Mouse (Mus musculus): ENCODE measurements around the gene AW011738. TPM values are rescaled to one million over a fixed set of nuclear protein-coding genes. Genes with fewer than 3 reads are reported as not detected.

The AW011738 gene
- polyA plus RNA-seq, 1 experiment from 2014 or later, result 0.96 TPM

GRCm38 (mm10) chr4:156185456-156185949 is 17.6 kb upstream of the AW011738 start:
- H3K9me3 ChIP-seq (ENCODE audit: control insufficient read depth, low read length), result no peaks in the 10 kb centered on the region
- peak overlapping the region; percentile 88 for H3K9ac ChIP-seq (replicated peaks; ENCODE audit: low read length)
- 21% methylated on average over 13 of the region's 13 CpGs for WGBS
- peaks cover 88% of the 10 kb centered on the region for H3K4me1 ChIP-seq (ENCODE audit: control insufficient read depth, insufficient read depth, low read length)
- peak overlapping the region; percentile 57 for H3K4me3 ChIP-seq (replicated peaks; ENCODE audit: low read depth, low read length)
- ATAC-seq (ENCODE audit: low FRiP score, low TSS enrichment), result no peak
- peak overlapping the region; percentile 91 for H3K4me2 ChIP-seq (ENCODE audit: low read length)
- no peaks in the 10 kb centered on the region for H3K27me3 ChIP-seq (ENCODE audit: control insufficient read depth, insufficient read depth, low read length)
- H3K36me3 ChIP-seq (ENCODE audit: control insufficient read depth, insufficient read depth, low read length), result peaks cover 12% of the 10 kb centered on the region
- H3K27ac ChIP-seq (replicated peaks; ENCODE audit: low read depth, low read length), result peak overlapping the region; percentile 97
- DNase-seq, result peak; percentile 53

GRCm38 (mm10) chr4:156185950-156186850 is 16.9 kb upstream of the AW011738 start:
- Histone ChIP-seq H3K4me3 (replicated peaks; ENCODE audit: low read depth, low read length) (peak overlapping the region; percentile 57), H3K36me3 (ENCODE audit: control insufficient read depth, insufficient read depth, low read length) (peaks cover 14% of the 10 kb centered on the region), H3K27me3 (ENCODE audit: control insufficient read depth, insufficient read depth, low read length) (no peaks in the 10 kb centered on the region), H3K9me3 (ENCODE audit: control insufficient read depth, low read length) (no peaks in the 10 kb centered on the region), H3K27ac (replicated peaks; ENCODE audit: low read depth, low read length) (peak overlapping the region; percentile 97), H3K4me2 (ENCODE audit: low read length) (peak overlapping the region; percentile 91), H3K9ac (replicated peaks; ENCODE audit: low read length) (peak overlapping the region; percentile 88), H3K4me1 (ENCODE audit: control insufficient read depth, insufficient read depth, low read length) (peaks cover 90% of the 10 kb centered on the region)
- peak; percentile 51 for ATAC-seq (ENCODE audit: low FRiP score, low TSS enrichment)
- DNase-seq, result peak; percentile 86
- WGBS, result 1% methylated on average over 31 of the region's 31 CpGs

GRCm38 (mm10) chr4:156188162-156188810 is 14.8 kb upstream of the AW011738 start:
- Histone ChIP-seq H3K4me2 (ENCODE audit: low read length) (peak overlapping the region; percentile 28), H3K4me1 (ENCODE audit: control insufficient read depth, insufficient read depth, low read length) (peaks cover 78% of the 10 kb centered on the region), H3K9ac (replicated peaks; ENCODE audit: low read length) (no peak overlapping the region; the same call in 1 of the 2 replicates), H3K4me3 (replicated peaks; ENCODE audit: low read depth, low read length) (no peak overlapping the region), H3K9me3 (ENCODE audit: control insufficient read depth, low read length) (no peaks in the 10 kb centered on the region), H3K27ac (replicated peaks; ENCODE audit: low read depth, low read length) (peak overlapping the region; percentile 70), H3K27me3 (ENCODE audit: control insufficient read depth, insufficient read depth, low read length) (no peaks in the 10 kb centered on the region), H3K36me3 (ENCODE audit: control insufficient read depth, insufficient read depth, low read length) (peaks cover 35% of the 10 kb centered on the region)
- WGBS, result 22% methylated on average over 5 of the region's 5 CpGs
- DNase-seq (no peak), ATAC-seq (ENCODE audit: low FRiP score, low TSS enrichment) (0 out of 2 replicates have a peak, but pooled peaks have one; percentile 6)

- Histone ChIP-seq H3K36me3 (ENCODE audit: control insufficient read depth, insufficient read depth, low read length) (peaks cover 36% of the 10 kb centered on the region), H3K4me3 (replicated peaks; ENCODE audit: low read depth, low read length) (no peak overlapping the region), H3K4me2 (ENCODE audit: low read length) (peak overlapping the region; percentile 28), H3K27me3 (ENCODE audit: control insufficient read depth, insufficient read depth, low read length) (no peaks in the 10 kb centered on the region), H3K27ac (replicated peaks; ENCODE audit: low read depth, low read length) (peak overlapping the region; percentile 70), H3K4me1 (ENCODE audit: control insufficient read depth, insufficient read depth, low read length) (peaks cover 72% of the 10 kb centered on the region), H3K9me3 (ENCODE audit: control insufficient read depth, low read length) (no peaks in the 10 kb centered on the region), H3K9ac (replicated peaks; ENCODE audit: low read length) (peak overlapping the region; percentile 31; the same call in 1 of the 2 replicates)
- ATAC-seq (ENCODE audit: low FRiP score, low TSS enrichment) (peak; percentile 57), DNase-seq (peak; percentile 78)
- 5% methylated on average over 6 of the region's 6 CpGs for WGBS
Measured at GRCm38 (mm10) chr4:156188811-156189323, 14.2 kb upstream of the AW011738 start.

GRCm38 (mm10) chr4:156192421-156193199 is 10.5 kb upstream of the AW011738 start:
- peak overlapping the region; percentile 21; the same call in 1 of the 2 replicates for H3K9ac ChIP-seq (replicated peaks; ENCODE audit: low read length)
- no peaks in the 10 kb centered on the region for H3K9me3 ChIP-seq (ENCODE audit: control insufficient read depth, low read length)
- H3K4me1 ChIP-seq (ENCODE audit: control insufficient read depth, insufficient read depth, low read length), result peaks cover 63% of the 10 kb centered on the region
- ATAC-seq (ENCODE audit: low FRiP score, low TSS enrichment) (no peak), DNase-seq (no peak)
- H3K27me3 ChIP-seq (ENCODE audit: control insufficient read depth, insufficient read depth, low read length), result no peaks in the 10 kb centered on the region
- no peak overlapping the region for H3K4me3 ChIP-seq (replicated peaks; ENCODE audit: low read depth, low read length)
- H3K27ac ChIP-seq (replicated peaks; ENCODE audit: low read depth, low read length), result no peak overlapping the region
- H3K4me2 ChIP-seq (ENCODE audit: low read length), result peak overlapping the region; percentile 3; the same call in 1 of the 2 replicates
- WGBS, result 58% methylated on average over 8 of the region's 8 CpGs
- peaks cover 41% of the 10 kb centered on the region for H3K36me3 ChIP-seq (ENCODE audit: control insufficient read depth, insufficient read depth, low read length)

GRCm38 (mm10) chr4:156193200-156193590 is 9.9 kb upstream of the AW011738 start:
- H3K9ac ChIP-seq (replicated peaks; ENCODE audit: low read length), result no peak overlapping the region; the same call in 1 of the 2 replicates
- H3K4me3 ChIP-seq (replicated peaks; ENCODE audit: low read depth, low read length), result no peak overlapping the region
- no peak for DNase-seq
- peaks cover 57% of the 10 kb centered on the region for H3K4me1 ChIP-seq (ENCODE audit: control insufficient read depth, insufficient read depth, low read length)
- H3K9me3 ChIP-seq (ENCODE audit: control insufficient read depth, low read length), result no peaks in the 10 kb centered on the region
- 43% methylated on average over 2 of the region's 2 CpGs for WGBS
- no peak for ATAC-seq (ENCODE audit: low FRiP score, low TSS enrichment)
- H3K36me3 ChIP-seq (ENCODE audit: control insufficient read depth, insufficient read depth, low read length), result peaks cover 41% of the 10 kb centered on the region
- H3K4me2 ChIP-seq (ENCODE audit: low read length), result peak overlapping the region; percentile 3; the same call in 1 of the 2 replicates
- no peaks in the 10 kb centered on the region for H3K27me3 ChIP-seq (ENCODE audit: control insufficient read depth, insufficient read depth, low read length)
- no peak overlapping the region for H3K27ac ChIP-seq (replicated peaks; ENCODE audit: low read depth, low read length)

- H3K9me3 ChIP-seq (ENCODE audit: control insufficient read depth, low read length), result no peaks in the 10 kb centered on the region
- H3K27ac ChIP-seq (replicated peaks; ENCODE audit: low read depth, low read length), result no peak overlapping the region
- peaks cover 50% of the 10 kb centered on the region for H3K4me1 ChIP-seq (ENCODE audit: control insufficient read depth, insufficient read depth, low read length)
- peaks cover 41% of the 10 kb centered on the region for H3K36me3 ChIP-seq (ENCODE audit: control insufficient read depth, insufficient read depth, low read length)
- no peaks in the 10 kb centered on the region for H3K27me3 ChIP-seq (ENCODE audit: control insufficient read depth, insufficient read depth, low read length)
- H3K4me2 ChIP-seq (ENCODE audit: low read length), result peak overlapping the region; percentile 88
- H3K4me3 ChIP-seq (replicated peaks; ENCODE audit: low read depth, low read length), result no peak overlapping the region
- peak overlapping the region; percentile 4; the same call in 1 of the 2 replicates for H3K9ac ChIP-seq (replicated peaks; ENCODE audit: low read length)
- 67% methylated on average over 5 of the region's 5 CpGs for WGBS
- DNase-seq (no peak), ATAC-seq (ENCODE audit: low FRiP score, low TSS enrichment) (no peak)
Measured at GRCm38 (mm10) chr4:156193906-156194305, 9.2 kb upstream of the AW011738 start.

- no peak for DNase-seq
- no peaks in the 10 kb centered on the region for H3K27me3 ChIP-seq (ENCODE audit: control insufficient read depth, insufficient read depth, low read length)
- peaks cover 41% of the 10 kb centered on the region for H3K36me3 ChIP-seq (ENCODE audit: control insufficient read depth, insufficient read depth, low read length)
- peak overlapping the region; percentile 25; the same call in 1 of the 2 replicates for H3K9ac ChIP-seq (replicated peaks; ENCODE audit: low read length)
- no peaks in the 10 kb centered on the region for H3K9me3 ChIP-seq (ENCODE audit: control insufficient read depth, low read length)
- peaks cover 46% of the 10 kb centered on the region for H3K4me1 ChIP-seq (ENCODE audit: control insufficient read depth, insufficient read depth, low read length)
- no peak overlapping the region; the same call in 1 of the 2 replicates for H3K4me3 ChIP-seq (replicated peaks; ENCODE audit: low read depth, low read length)
- no peak for ATAC-seq (ENCODE audit: low FRiP score, low TSS enrichment)
- peak overlapping the region; percentile 88 for H3K4me2 ChIP-seq (ENCODE audit: low read length)
- 33% methylated on average over 6 of the region's 6 CpGs for WGBS
- no peak overlapping the region for H3K27ac ChIP-seq (replicated peaks; ENCODE audit: low read depth, low read length)
Measured at GRCm38 (mm10) chr4:156194346-156194745, 8.8 kb upstream of the AW011738 start.
